Mouse (Mus musculus) c-Kit-positive CD71-positive TER-119-positive erythroid progenitor cells, embryonic 14.5 days (primary cell): ENCODE measurements around the gene Camkv.

Experiments
- DNase-seq: peaks from one replicate; pipeline ENCODE4 v3.0.0-alpha.2; 2013; ENCODE audit warnings: low spot score

Gene Camkv

DNA sequence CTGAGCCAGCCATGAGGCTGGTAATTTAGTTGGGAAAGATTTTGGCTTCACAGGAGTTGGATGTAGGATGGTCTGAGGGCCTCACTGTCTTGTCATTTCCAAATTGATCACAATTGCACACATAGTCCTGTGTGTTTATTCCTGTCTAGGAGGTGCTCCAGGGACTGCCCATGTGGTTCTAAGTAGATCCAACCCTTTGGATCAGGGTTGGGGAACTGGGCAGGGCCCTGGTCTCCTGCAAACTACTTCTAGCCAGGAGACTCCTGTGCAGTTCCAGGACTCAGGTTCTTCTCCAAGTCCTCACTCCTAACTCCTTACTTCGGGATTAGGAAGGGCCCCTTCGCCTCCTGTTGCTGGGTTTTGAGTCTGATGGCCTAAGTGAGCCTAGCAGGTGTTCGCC lies at the start of gene Camkv:
Gene Camkv, plus strand, starts transcription at position 301 of the 400 bp plus-strand sequence.
- no peak for DNase-seq

- peak; percentile 72 for DNase-seq
Observed at GRCm38 (mm10) chr9:107887804-107888266, 47.6 kb upstream of the Camkv start, which contains the start of gene Mon1a. TSS of gene Mon1a (plus strand) at chr9:107888151.

GRCm38 (mm10) chr9:107888267-107888850 lies 47.1 kb upstream of the Camkv start:
- DNase-seq, result no peak

DNA sequence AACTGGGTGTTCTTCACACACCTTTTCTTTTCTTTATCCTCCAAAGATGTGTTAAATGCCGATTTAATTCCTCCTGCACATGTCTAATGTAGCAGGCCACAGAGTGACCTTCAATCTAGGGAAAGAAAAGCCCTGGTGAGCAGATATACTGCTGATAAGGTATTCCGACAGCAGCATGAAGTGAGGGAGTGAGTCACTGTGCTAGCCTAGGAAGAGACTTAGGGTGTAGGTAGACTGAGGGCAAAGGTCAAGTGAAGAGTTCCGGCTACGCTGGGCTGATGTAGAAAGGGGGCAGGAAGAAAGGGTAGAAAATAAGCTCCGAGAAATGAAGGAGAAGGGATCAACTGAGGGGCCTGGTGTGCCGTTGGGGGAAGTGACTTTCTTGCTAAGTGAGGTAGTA lies 45.2 kb upstream of the Camkv start:
- DNase-seq, result no peak

GRCm38 (mm10) chr9:107891023-107891422 lies 44.5 kb upstream of the Camkv start:
- DNase-seq, result no peak

DNA sequence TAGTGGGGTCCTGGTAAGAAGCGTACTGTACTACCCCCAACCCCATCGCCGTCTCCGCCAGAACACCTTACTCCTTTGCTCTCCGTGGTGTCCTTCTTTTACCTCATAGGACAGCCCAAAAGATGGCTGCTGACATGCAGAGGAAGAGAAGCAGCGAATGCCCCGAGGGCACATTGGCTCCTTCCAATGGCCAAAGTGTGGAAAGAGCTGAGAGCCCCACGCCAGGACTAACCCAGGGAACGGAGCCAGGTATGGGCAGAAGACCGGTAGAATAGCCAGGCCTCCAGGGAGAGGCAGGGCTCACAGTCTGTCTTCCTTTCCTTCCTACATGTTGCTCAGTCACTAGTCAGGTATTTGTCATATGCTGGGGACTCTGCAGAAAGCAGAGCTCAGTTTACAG lies 36.9 kb upstream of the Camkv start:
- DNase-seq, result no peak

DNA sequence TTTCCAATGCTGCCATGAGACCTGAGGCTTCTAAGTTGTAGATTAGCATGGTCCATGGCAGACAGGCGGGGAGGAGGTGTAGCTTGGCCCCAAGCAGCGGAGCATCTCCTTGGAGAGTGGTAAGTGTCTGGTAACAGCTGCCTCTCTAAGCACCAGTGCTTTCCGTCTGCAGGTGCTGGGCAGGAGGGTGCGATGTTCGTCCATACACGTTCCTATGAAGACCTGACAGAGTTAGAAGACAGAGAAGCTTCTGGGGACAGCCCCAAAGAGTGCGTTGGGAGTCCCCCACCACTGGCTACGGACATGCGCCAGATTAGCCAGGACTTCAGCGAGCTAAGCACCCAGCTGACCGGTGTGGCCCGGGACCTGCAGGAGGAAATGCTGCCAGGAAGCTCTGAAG lies 35.6 kb upstream of the Camkv start:
- no peak for DNase-seq

DNA sequence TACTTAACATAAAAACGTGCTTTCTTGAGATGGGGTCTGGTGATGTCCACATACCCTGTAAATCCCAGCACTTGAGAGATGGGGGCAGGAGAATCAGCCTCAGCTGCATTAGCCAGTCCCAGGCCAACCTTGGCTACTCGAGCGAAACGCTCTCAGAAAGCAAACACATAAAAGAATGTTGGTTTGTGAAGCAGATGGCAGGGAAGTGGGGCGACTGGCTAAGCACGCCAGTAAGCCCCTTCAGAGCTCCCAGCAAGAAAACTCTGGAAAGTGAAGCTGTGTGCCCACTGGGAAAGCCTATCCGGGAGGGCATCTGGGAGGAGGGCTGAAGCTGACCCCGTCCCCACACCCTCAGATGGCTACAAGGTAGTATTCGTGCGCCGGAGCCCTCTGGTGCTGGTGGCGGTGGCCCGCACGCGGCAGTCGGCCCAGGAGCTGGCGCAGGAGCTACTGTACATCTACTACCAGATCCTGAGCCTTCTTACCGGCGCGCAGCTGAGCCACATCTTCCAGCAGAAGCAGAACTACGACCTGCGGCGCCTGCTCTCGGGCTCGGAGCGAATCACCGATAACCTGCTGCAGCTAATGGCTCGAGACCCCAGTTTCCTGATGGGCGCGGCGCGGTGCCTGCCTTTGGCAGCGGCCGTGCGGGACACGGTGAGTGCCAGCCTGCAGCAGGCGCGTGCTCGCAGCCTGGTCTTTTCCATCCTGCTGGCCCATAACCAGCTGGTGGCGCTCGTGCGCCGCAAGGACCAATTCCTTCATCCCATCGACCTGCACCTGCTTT lies 34.4 kb upstream of the Camkv start:
- peak; percentile 44 for DNase-seq

DNA sequence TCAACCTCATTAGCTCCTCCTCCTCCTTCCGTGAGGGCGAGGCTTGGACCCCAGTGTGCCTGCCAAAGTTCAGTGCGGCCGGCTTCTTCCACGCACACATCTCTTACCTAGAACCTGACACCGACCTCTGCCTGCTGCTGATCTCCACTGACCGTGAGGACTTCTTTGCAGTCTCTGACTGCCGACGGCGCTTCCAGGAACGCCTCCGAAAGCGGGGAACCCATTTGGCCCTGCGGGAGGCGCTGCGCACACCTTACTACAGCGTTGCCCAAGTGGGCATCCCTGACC lies 33.9 kb upstream of the Camkv start:
- no peak for DNase-seq

GRCm38 (mm10) chr9:107904726-107905125 lies 30.7 kb upstream of the Camkv start:
- peak; percentile 83 for DNase-seq

GRCm38 (mm10) chr9:107906252-107906966 lies 29.1 kb upstream of the Camkv start, which contains the start of gene Mst1r:
TSS of gene Mst1r (plus strand) at chr9:107906873.
- peak; percentile 65 for DNase-seq

DNA sequence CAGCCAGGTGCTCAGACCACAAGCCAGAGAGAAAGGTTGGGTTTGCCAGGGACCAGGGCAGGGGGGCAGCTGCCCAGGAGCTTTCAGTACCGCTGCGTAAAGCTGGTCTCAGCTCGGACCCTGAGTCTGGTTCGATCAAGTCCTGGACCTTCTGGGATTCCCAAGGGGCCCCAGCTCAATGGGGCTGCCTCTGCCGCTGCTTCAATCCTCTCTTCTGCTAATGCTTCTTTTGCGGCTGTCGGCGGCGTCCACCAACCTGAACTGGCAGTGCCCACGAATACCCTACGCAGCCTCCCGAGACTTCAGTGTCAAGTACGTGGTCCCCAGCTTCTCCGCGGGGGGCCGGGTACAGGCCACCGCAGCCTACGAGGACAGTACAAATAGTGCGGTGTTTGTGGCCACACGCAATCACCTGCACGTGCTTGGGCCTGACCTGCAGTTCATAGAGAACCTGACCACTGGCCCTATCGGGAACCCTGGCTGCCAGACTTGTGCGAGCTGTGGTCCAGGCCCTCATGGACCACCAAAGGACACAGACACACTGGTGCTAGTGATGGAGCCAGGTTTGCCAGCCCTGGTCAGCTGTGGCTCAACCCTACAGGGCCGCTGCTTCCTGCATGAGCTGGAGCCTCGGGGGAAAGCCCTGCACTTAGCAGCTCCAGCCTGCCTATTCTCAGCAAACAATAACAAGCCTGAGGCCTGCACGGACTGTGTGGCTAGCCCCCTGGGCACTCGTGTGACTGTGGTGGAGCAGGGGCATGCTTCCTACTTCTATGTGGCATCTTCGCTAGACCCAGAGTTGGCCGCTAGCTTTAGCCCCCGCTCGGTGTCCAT lies 28.3 kb upstream of the Camkv start:
- DNase-seq, result no peak

DNA sequence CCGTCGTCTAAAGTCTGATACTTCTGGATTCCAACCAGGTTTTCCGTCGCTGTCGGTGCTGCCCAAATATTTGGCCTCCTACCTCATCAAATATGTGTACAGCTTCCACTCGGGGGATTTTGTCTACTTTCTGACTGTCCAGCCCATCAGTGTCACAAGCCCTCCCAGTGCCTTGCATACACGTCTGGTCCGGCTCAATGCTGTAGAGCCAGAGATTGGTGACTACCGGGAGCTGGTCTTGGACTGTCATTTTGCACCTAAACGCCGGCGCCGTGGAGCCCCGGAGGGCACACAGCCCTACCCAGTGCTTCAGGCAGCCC lies 27.7 kb upstream of the Camkv start:
- no peak for DNase-seq

DNA sequence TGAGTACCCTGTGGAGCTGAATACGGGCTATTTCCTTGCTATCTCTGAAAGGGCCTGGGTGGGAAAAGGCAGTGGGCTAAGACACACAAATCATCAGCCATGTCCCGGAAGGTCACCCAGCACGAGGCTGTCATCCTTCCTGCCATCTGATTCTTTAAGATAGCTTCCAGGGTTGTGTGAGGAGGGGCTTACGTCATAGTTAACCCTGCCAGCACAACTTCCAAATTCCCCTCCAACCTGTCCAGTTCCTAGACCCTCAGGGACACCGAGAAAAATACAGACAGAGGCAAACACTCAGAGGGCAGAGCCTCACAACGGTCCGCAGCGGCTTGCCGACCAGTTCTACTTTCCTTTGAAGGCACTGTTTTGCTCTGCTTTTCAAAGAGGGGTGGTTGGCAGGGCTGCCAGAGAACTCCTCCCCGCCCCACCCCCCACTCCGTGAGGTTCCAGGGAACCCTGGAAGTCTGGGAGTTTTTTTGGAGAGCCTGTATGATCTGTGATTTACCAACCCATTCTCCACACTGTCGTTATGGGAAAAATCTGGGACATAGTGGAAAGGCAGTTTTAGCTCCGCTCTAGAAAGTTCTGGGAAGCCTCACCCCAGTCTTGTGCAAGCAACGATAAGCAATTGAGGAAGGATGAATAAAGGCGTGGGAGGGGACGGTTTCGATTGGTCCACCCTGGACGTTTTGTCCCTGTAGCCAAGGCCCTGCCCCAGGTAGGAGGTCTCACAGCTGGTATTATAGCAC lies 26.9 kb upstream of the Camkv start:
- DNase-seq, result no peak

DNA sequence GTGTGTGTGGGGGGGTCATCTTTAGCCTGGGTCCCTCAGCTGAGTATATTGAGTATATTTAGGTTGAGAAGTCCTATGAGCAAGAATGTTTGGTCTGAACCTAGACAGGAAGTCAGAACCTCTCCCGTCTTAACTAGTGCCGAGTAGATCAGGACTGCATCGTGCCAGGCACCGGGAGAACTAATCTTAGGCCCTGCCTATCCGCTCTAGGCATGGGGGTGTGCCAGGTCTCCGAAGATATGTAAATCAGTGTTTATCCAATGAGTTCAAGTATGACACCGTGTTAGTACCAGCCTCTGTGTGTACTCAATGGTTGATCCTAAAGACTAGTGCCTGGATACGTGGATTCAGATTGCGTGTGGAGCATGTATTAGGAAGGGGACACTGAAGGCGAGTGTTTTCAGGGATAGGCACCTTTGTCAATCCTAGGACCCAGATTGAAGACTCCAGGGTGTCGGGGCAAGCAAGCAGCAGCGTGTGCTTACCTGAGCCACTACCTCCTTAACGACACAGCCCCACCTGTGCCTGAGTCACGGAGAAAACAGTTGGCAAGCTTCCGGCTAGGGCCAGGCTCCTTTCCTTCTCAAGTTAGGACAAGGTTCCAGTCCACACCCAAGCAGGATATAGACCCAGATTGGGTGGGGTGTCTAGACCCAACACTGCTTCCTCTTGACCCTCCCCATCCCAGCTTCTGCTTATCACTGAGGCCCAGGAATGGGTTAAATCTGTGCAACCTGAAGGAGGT lies 25.3 kb upstream of the Camkv start:
- no peak for DNase-seq

GRCm38 (mm10) chr9:107914764-107915420 lies 20.6 kb upstream of the Camkv start:
- DNase-seq, result no peak

DNA sequence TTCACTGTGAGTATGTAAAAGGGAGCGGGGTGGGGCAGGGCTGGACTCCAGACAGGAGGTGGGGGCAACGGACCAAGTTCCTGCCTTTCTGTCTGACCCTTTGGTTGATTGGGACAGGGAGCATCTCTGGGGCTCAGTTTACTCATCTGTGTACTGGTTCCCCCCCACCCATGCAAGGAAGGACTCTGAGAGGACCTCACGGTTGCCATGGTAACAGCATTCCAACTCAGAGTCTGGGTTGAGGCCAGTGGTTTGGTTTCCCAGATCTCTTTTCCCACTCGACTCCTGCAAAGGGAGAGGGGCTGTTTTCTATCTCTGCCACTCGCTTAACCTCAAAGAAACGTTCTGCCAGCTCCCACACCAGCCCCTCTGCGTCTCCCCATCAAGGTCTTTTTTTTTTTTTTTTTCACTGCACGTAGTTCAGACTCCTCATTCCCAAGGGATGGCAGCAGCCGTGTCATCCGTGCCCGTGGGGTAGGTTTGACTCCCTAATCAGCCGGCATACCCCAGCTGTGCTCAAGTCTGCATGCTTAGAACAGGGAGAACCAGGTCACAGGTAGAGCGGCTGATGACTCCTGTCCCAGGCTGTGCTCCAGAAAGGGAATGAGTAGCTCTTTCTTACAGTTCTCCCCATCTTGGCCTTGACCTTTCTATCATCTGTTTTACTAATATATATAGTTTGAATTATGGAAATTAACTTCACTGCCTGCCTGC lies 17.4 kb upstream of the Camkv start:
- no peak for DNase-seq

- no peak for DNase-seq
Observed at GRCm38 (mm10) chr9:107918884-107919283, 16.6 kb upstream of the Camkv start.

DNA sequence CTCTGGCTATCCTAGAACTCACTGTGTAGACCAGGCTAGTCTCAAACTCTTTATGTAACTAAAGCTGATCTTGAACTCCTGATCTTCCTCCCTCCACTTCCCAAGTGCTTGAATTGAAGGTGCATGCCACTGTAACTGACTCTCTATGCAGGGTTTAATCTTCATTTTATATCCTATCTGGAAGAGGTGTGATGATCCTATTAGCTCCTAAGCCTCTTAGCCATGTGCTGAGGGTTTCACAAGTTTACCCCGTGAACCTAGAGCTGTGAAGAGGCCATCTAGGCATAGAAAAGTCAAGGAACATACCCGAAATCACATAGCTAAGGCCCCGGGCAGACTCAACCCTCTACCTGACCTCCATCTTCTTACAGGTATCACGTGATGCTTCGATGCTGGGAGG lies 16.0 kb upstream of the Camkv start:
- no peak for DNase-seq

GRCm38 (mm10) chr9:107923021-107923420 lies 12.5 kb upstream of the Camkv start:
- no peak for DNase-seq
